Mouse (Mus musculus) ES-Bruce4 (cell line): ENCODE data around the gene Thumpd2.

Source experiments
- CTCF ChIP-seq: IDR thresholded peaks from one replicate; pipeline ENCODE4 v1.8.1; 2011; ENCODE audit warnings: low read depth, low read length
- EP300 ChIP-seq: IDR thresholded peaks from 2 replicates; pipeline ENCODE4 v1.6.1; 2011; ENCODE audit warnings: low read depth, low read length; ENCODE audit not compliant: insufficient read depth
- POLR2A ChIP-seq: IDR thresholded peaks from one replicate; pipeline ENCODE4 v1.8.1; 2011; ENCODE audit warnings: low read length; ENCODE audit not compliant: insufficient read depth

- TF ChIP-seq CTCF = no peak
- TF ChIP-seq POLR2A = no peak
- no peak for TF ChIP-seq EP300
These were observed 55.8 kb downstream of the Thumpd2 start for GRCm38 (mm10) chr17:81009112-81009511.
